Mouse (Mus musculus) CH12.LX (cell line): ENCODE results near the gene Zfp697. TPM values are rescaled to one million over a fixed set of nuclear protein-coding genes. Genes with fewer than 3 reads are reported as not detected.

Experiments used
- DNase-seq: peaks from one replicate; pipeline ENCODE4 v3.0.0-alpha.2; 2013; ENCODE audit errors: extremely low read depth
- H3K27ac ChIP-seq: 2 replicates; pipeline ENCODE4 v1.5.1; 2012; ENCODE audit warnings: low read depth, mild to moderate bottlenecking, control low read depth, moderate library complexity; ENCODE audit not compliant: insufficient read depth
- H3K27me3 ChIP-seq: replicated peaks from 2 replicates; pipeline ENCODE3; 2012; ENCODE audit warnings: inconsistent platforms
- H3K36me3 ChIP-seq, 2 experiments: replicated peaks in 1 of 2; 2 replicates each; pipeline versions ENCODE3 to v1.6.1; 2012; ENCODE audit warnings: inconsistent platforms in 1 of 2, low read length in 1 of 2, mild to moderate bottlenecking in 1 of 2, mixed read lengths in 1 of 2, moderate library complexity in 1 of 2; ENCODE audit not compliant: control insufficient read depth in 1 of 2, insufficient read depth in 1 of 2
- H3K4me1 ChIP-seq, 2 experiments: 2 replicates each; pipeline ENCODE4 v1.6.1; 2012; ENCODE audit warnings: inconsistent platforms in 1 of 2, moderate library complexity in 1 of 2; ENCODE audit not compliant: insufficient read depth in 2 of 2, control insufficient read depth in 1 of 2
- H3K4me2 ChIP-seq: 2 replicates; pipeline ENCODE4 v1.6.1; 2012; ENCODE audit warnings: low read depth, mild to moderate bottlenecking, control low read depth; ENCODE audit not compliant: poor library complexity, insufficient read depth, severe bottlenecking
- H3K4me3 ChIP-seq, 3 experiments: fragments of 150-350 bp in 1 of 3; sonication (generic) in 1 of 3; replicated peaks in 1 of 3; 2 replicates each; pipeline versions ENCODE3 to v1.5.1; 2011 to 2012; ENCODE audit warnings: low read depth in 2 of 3, low read length in 2 of 3, mild to moderate bottlenecking in 2 of 3, moderate library complexity in 2 of 3, control low read depth in 1 of 3, improper control_type of control experiment in 1 of 3, inconsistent platforms in 1 of 3, mixed read lengths in 1 of 3; ENCODE audit not compliant: poor library complexity in 1 of 3
- H3K79me2 ChIP-seq: replicated peaks from 2 replicates; pipeline ENCODE4 v1.6.1; 2012; ENCODE audit warnings: mild to moderate bottlenecking, moderate library complexity; ENCODE audit not compliant: control insufficient read depth, poor library complexity, insufficient read depth, severe bottlenecking; ENCODE audit errors: extremely low read depth
- H3K9ac ChIP-seq: 2 replicates; pipeline ENCODE4 v1.6.1; 2012; ENCODE audit warnings: low read depth, mild to moderate bottlenecking, control low read depth, moderate library complexity; ENCODE audit not compliant: insufficient read depth
- H3K9me3 ChIP-seq: replicated peaks from 2 replicates; pipeline ENCODE3; 2012; ENCODE audit warnings: low read length, inconsistent platforms, mixed read lengths
- BHLHE40 ChIP-seq: IDR thresholded peaks from 2 replicates; pipeline ENCODE4 v1.6.1; 2011; ENCODE audit warnings: mild to moderate bottlenecking, low read depth, low read length, improper control_type of control experiment
- CHD2 ChIP-seq: IDR thresholded peaks from 2 replicates; pipeline ENCODE4 v1.6.1; 2011; ENCODE audit warnings: low read length, improper control_type of control experiment
- ELF1 ChIP-seq: IDR thresholded peaks from 2 replicates; pipeline ENCODE4 v1.6.1; 2014; ENCODE audit warnings: low read depth, mild to moderate bottlenecking, inconsistent platforms, low read length, improper control_type of control experiment
- EP300 ChIP-seq: IDR thresholded peaks from 2 replicates; pipeline ENCODE4 v1.6.1; 2011; ENCODE audit warnings: low read length, improper control_type of control experiment
- ETS1 ChIP-seq: conservative IDR thresholded peaks from 2 replicates; pipeline ENCODE4 v1.6.1; 2012; ENCODE audit warnings: low read depth, mild to moderate bottlenecking, inconsistent platforms, low read length, improper control_type of control experiment, moderate library complexity
- GABPA ChIP-seq: IDR thresholded peaks from 2 replicates; pipeline ENCODE4 v1.6.1; 2012; ENCODE audit warnings: low read depth, low read length, improper control_type of control experiment, inconsistent platforms; ENCODE audit not compliant: insufficient replicate concordance
- HCFC1 ChIP-seq: IDR thresholded peaks from 2 replicates; pipeline ENCODE4 v1.6.1; 2012; ENCODE audit warnings: low read depth, mild to moderate bottlenecking, inconsistent platforms, low read length, improper control_type of control experiment
- IRF4 ChIP-seq: IDR thresholded peaks from 2 replicates; pipeline ENCODE4 v1.6.1; 2014; ENCODE audit warnings: low read depth, mild to moderate bottlenecking, inconsistent platforms, low read length, improper control_type of control experiment
- MAFK ChIP-seq: IDR thresholded peaks from 2 replicates; pipeline ENCODE4 v1.6.1; 2011; ENCODE audit warnings: low read length, improper control_type of control experiment; ENCODE audit not compliant: insufficient replicate concordance
- MAZ ChIP-seq: IDR thresholded peaks from 2 replicates; pipeline ENCODE4 v1.6.1; 2012; ENCODE audit warnings: low read depth, mild to moderate bottlenecking, inconsistent platforms, low read length, improper control_type of control experiment, moderate library complexity
- MEF2A ChIP-seq: IDR thresholded peaks from 2 replicates; pipeline ENCODE4 v1.6.1; 2014; ENCODE audit warnings: low read depth, mild to moderate bottlenecking, inconsistent platforms, low read length, improper control_type of control experiment, borderline replicate concordance
- MXI1 ChIP-seq: IDR thresholded peaks from 2 replicates; pipeline ENCODE4 v1.6.1; 2011; ENCODE audit warnings: mild to moderate bottlenecking, low read depth, low read length, improper control_type of control experiment
- POLR2A ChIP-seq: IDR thresholded peaks from 2 replicates; pipeline ENCODE4 v1.6.1; 2011; ENCODE audit warnings: low read depth, mild to moderate bottlenecking, improper control_type of control experiment, low read length
- RAD21 ChIP-seq: IDR thresholded peaks from 2 replicates; pipeline ENCODE4 v1.6.1; 2011; ENCODE audit warnings: low read depth, mild to moderate bottlenecking, low read length, improper control_type of control experiment, moderate library complexity
- SIN3A ChIP-seq: IDR thresholded peaks from 2 replicates; pipeline ENCODE4 v1.6.1; 2012; ENCODE audit warnings: low read length, improper control_type of control experiment, inconsistent platforms
- TBP ChIP-seq: conservative IDR thresholded peaks from 2 replicates; pipeline ENCODE4 v1.6.1; 2011; ENCODE audit warnings: low read depth, low read length, improper control_type of control experiment
- TCF12 ChIP-seq: IDR thresholded peaks from 2 replicates; pipeline ENCODE4 v1.6.1; 2014; ENCODE audit warnings: low read depth, mild to moderate bottlenecking, inconsistent platforms, low read length, improper control_type of control experiment
- UBTF ChIP-seq: IDR thresholded peaks from 2 replicates; pipeline ENCODE4 v1.6.1; 2012; ENCODE audit warnings: low read depth, mild to moderate bottlenecking, inconsistent platforms, low read length, improper control_type of control experiment, moderate library complexity
- ZKSCAN1 ChIP-seq: IDR thresholded peaks from 2 replicates; pipeline ENCODE4 v1.6.1; 2012; ENCODE audit warnings: low read depth, inconsistent platforms, low read length, improper control_type of control experiment, borderline replicate concordance
- ZNF384 ChIP-seq: IDR thresholded peaks from 2 replicates; pipeline ENCODE4 v1.6.1; 2012; ENCODE audit warnings: low read depth, low read length, improper control_type of control experiment, inconsistent platforms
- dilution Hi-C: fragments of 300-500 bp; cut with MboI; formaldehyde crosslinking; loops from 2 replicates; pipeline ENCODE4 v1.14.3; 2020; ENCODE audit warnings: low sequenced_read_pairs; ENCODE audit not compliant: extremely low pct_unique_long_range_greater_than_20kb, extremely low pct_ligation_motif_present
- in situ Hi-C: fragments of 300-500 bp; cut with MboI; formaldehyde crosslinking; loops from 3 replicates; pipeline ENCODE4 v1.14.3; 2019; ENCODE audit warnings: low sequenced_read_pairs, low pct_ligation_motif_present, low pct_unique_long_range_greater_than_20kb, mixed read lengths
- polyA plus RNA-seq: library from polyadenylated mRNA; unstranded; fragments of >175 nt; gene quantifications from 2 replicates; pipeline ENCODE4 v1.2.1, GENCODE M21; 2012; ENCODE audit warnings: low read depth; ENCODE audit not compliant: insufficient read length
- total RNA-seq, 2 experiments: library from RNA; depleted of rRNA; stranded (reverse); fragments of 300-350 nt in 1 of 2; fragments of >200 nt in 1 of 2; gene quantifications; 2 replicates each; pipeline ENCODE4 v1.2.3; 2012 to 2014

The Zfp697 gene
- total and polyA plus RNA-seq, 3 experiments, result not detected

- Histone ChIP-seq H3K27me3 (no peaks in the 10 kb centered on the region), H3K9me3 (no peaks in the 10 kb centered on the region), H3K4me1 (peaks cover 7 to 21% of the 10 kb centered on the region in 2 experiments), H3K27ac (peak overlapping the region; percentile 80), H3K36me3 (peaks cover 44 to 54% of the 10 kb centered on the region in 2 experiments), H3K4me2 (peak overlapping the region; percentile 95), H3K4me3 (peak overlapping the region in 1 of 3 experiments; percentile 75), H3K9ac (no peak overlapping the region), H3K79me2 (peaks cover 60% of the 10 kb centered on the region)
- dilution Hi-C loops, result no loop called here
- in situ Hi-C loops, result loop anchor here (25.0 kb wide), 1 partner anchor 573 kb away; no protein-coding TSS in a partner anchor
- DNase-seq, result peak; percentile 59
- no peak for TF ChIP-seq ETS1
- TF ChIP-seq MAZ, result no peak
- no peak for TF ChIP-seq MXI1
- peak; percentile 72 for TF ChIP-seq ZNF384
- TF ChIP-seq ELF1, result no peak
- TF ChIP-seq HCFC1, result no peak
- no peak for TF ChIP-seq ZKSCAN1
- no peak for TF ChIP-seq GABPA
- TF ChIP-seq TCF12, result no peak
- TF ChIP-seq CHD2, result peak; percentile 42; the same call in 1 of the 2 replicates
- TF ChIP-seq IRF4, result no peak
- TF ChIP-seq RAD21, result no peak
- no peak for TF ChIP-seq POLR2A
- TF ChIP-seq EP300, result peak; percentile 13; the same call in 1 of the 2 replicates
- no peak for TF ChIP-seq MAFK
Measured at GRCm38 (mm10) chr3:98335331-98335730, 46.9 kb upstream of the Zfp697 start.

GRCm38 (mm10) chr3:98335886-98336285 is 46.4 kb upstream of the Zfp697 start:
- Histone ChIP-seq H3K4me2 (peak overlapping the region; percentile 95), H3K79me2 (peaks cover 60% of the 10 kb centered on the region), H3K9me3 (no peaks in the 10 kb centered on the region), H3K36me3 (peaks cover 39 to 50% of the 10 kb centered on the region in 2 experiments), H3K27me3 (no peaks in the 10 kb centered on the region), H3K27ac (peak overlapping the region; percentile 80), H3K9ac (peak overlapping the region; percentile 94), H3K4me3 (peak overlapping the region; percentile 75 to 97 (median 75)), H3K4me1 (peaks cover 7 to 22% of the 10 kb centered on the region in 2 experiments)
- peak; percentile 88; the same call in 1 of the 2 replicates for TF ChIP-seq UBTF
- TF ChIP-seq EP300, result peak; percentile 43; the same call in 1 of the 2 replicates
- TF ChIP-seq SIN3A, result peak; percentile 75
- TF ChIP-seq GABPA, result no peak
- 0 out of 2 replicates have a peak, but pooled peaks have one; percentile 14 for TF ChIP-seq TBP
- TF ChIP-seq TCF12, result peak; percentile 55; the same call in 1 of the 2 replicates
- peak; percentile 66 for TF ChIP-seq IRF4
- no peak for TF ChIP-seq MEF2A
- peak; percentile 29; the same call in 1 of the 2 replicates for TF ChIP-seq BHLHE40
- no peak for TF ChIP-seq MAFK
- peak; percentile 81 for TF ChIP-seq MXI1
- peak; percentile 59 for TF ChIP-seq ETS1
- peak; percentile 82 for DNase-seq
- dilution Hi-C loops (no loop called here), in situ Hi-C loops (loop anchor here (25.0 kb wide), 1 partner anchor 574 kb away; no protein-coding TSS in a partner anchor)
